Mouse (Mus musculus) cerebellum, postnatal 25 days (tissue): ENCODE data around the gene Nes.

Experiments used
- DNase-seq, 2 experiments: peaks; one replicate each; pipeline ENCODE4 v3.0.0; 2021; ENCODE audit warnings: mixed read lengths in 2 of 2

Gene Nes

DNA sequence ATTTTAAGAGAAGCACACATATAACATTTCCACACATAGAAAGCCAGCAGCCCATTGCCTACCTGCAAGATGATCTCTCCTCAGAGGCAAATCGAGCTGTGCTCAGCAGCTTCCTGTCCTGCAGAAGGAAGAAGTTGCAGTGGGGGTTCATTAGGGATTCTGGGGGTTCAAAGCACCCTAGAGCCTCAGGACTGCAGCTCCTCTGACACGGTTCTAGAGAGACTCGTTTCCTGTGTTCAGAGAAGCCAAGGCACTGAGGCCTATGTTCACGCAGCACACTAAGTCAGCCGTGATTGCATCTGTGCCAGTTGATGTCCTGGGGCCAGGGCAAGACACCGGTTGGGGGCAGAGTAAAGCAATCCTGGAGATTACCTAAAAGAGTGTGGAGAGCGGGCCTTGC is 55.9 kb downstream of the Nes start:
- no peak for DNase-seq

DNA sequence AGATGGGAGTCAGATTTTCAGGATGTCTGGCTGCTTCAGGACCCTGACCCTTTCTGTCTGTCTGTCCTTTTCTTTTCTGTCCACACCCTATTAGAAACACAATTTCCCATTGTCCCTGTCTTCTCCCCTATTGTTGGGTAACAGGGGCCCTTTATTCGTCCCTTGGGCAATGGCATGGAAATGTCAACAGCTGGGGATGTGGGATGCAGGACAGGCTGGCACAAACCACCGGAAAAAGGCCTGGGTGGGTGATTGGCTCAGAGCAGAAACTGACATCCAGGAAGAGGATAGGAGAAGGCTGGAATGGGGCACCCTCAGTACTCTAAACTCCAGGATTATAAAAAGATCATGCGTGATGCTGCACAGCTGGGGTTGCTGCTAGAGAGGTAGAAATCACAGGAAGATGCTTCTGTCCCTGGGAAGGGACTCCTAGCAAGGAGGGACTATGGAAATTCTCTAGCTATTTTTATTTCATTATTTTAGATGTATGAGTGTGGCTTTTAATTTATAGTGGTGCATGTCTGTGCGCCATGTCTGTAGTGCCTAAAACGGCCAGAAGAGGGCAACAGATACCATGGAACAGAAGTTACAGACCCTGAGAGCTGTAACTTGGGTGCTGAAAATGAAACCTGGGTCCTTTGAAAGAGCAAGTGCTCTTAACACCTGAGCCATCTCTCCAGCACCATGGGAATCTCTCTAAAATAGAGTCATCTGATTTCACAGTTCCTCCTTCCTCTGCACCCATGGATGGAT is 56.7 kb downstream of the Nes start, which contains the start of gene Hapln2:
Hapln2 (minus strand) TSS at position 150 of the 753 bp plus-strand sequence.
- DNase-seq: peak in 1 of 2 experiments; percentile 18
